Mouse (Mus musculus) gastrocnemius, postnatal 10 days (tissue): ENCODE measurements around the gene Glis2. TPM values are rescaled to one million over a fixed set of nuclear protein-coding genes. Genes with fewer than 3 reads are reported as not detected.

ENCODE experiments used
- DNase-seq: peaks from one replicate; pipeline ENCODE4 v3.0.0; 2021; ENCODE audit warnings: mixed read lengths
- long read RNA-seq, 2 experiments: library from polyadenylated mRNA; stranded (forward); transcript quantifications; one replicate each; pipeline ENCODE4 v2.0.0; 2021
- total RNA-seq, 2 experiments: library from RNA; stranded (reverse); gene quantifications; 2 replicates each; pipeline ENCODE4 v1.2.3; 2021

Gene Glis2
- total RNA-seq: 10 to 100 TPM; 22.2 to 32.3 TPM
- long read RNA-seq, experiment 1, transcript Glis2-201 (7 exons, 3,619 nt): major isoform, 7 of 16 reads
- long read RNA-seq, experiment 1, partial matches to known transcripts: 2 of 16 reads
- long read RNA-seq, experiment 1, other reads (novel, unspliced or antisense): 7 of 16 reads
- long read RNA-seq, experiment 2, partial matches to known transcripts: 5 of 7 reads
- long read RNA-seq, experiment 2, other reads (novel, unspliced or antisense): 2 of 7 reads

DNA sequence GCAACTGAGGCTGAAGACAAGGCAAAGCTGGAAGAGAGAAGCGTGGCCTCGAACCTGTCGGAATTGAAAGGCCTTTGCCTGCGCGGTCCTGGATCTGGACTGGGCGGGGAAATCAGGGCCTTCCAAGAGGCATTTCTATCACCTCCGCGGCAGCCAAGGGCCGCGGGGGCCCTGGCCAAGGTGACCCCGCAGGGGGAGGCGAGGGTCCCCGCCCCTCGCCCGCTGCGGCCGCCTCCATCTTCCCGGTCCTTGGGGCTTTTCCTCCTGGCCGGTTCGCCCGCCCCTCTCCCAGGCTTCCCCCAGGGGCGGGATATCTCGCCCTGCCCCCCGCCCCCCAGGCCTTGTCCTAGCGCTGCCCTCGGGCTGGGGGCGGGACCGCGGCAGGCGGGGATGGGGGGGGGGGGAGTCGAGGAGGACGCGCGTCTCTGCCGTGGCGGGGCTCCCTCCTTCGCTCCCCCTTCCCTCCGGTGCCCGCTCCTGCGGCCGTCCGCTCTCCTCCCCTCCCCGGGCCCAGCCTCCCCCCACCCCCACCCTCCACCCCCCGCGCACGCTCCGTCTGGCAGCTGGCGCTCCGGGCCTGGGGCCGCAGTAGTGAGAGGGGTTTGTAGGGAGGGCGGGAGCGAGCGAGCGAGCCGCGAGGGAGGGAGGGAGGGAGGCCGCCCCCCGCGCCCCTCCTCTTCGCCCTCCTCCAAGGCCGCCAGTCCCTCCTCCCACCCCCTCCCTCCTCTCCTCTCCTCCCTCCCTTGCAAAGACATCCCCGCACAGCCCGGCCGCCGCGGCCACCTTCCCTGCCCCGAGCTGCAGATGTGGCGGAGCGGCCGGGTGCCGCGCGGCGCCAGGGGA is at the start of gene Glis2:
Gene Glis2, plus strand, starts transcription at position 743 of the 843 bp plus-strand sequence.
- peak; percentile 64 for DNase-seq

GRCm38 (mm10) chr16:4544845-4545244 is 49.7 kb upstream of the Glis2 start:
- DNase-seq: no peak

GRCm38 (mm10) chr16:4546838-4547237 is 47.7 kb upstream of the Glis2 start:
- DNase-seq: no peak

DNA sequence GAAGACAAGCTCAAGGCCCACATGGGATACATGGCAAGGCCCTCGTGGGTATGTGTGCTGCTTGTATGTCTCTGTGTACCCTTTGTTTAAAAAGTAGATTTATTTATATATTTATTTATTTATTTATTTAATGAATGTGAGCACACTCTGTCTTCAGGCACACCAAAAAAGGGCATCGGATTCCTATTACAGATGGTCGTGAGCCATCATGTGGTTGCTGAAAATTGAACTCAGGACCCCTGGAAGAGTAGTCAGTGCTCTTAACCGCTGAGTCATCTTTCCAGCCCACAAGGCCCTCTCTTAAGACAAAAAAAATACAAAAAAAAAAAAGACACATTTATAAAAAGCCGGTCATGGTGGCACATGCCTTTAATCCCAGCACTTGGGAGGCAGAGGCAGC is 46.9 kb upstream of the Glis2 start:
- DNase-seq: no peak

- DNase-seq: no peak
Observed at GRCm38 (mm10) chr16:4548953-4549688, 45.4 kb upstream of the Glis2 start.

DNA sequence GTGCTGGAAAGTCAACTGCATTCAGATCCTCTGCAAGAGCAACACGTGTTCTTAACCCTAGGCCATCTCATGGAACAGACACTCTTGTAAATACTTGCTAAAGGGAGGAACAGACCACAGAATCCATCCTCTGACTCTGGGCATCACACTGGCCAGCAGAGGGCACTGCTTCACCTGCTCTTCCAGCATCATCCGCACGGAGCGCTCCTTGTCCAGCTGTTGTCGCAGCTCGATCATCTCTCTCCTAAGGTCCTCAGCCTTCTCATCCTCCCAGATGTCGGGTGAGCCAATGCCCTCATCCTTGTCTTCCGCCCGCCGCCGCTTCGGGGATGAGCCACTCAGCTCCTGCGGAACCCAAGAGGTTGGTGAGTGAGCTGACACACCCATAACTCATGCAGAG is 43.5 kb upstream of the Glis2 start:
- peak; percentile 73 for DNase-seq

DNA sequence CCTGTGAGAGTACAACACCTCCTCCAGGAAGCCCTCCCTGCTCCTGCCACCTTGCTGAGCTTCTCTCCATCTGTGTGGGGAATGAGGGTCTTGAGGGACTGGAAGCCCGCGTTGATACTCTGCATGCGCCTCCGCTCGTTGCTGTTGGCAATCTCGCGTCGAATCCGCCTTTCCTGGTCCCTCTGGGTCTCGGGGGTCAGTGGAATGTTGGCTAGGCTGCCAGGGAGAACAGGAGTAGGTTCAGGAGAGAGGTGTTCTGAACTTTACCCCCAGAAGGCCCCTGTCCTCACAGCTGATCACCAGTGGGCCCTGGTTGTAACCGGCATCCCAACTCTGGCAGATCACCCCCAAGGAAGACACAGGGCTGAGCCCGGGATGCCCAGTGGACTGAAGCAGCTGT is 42.6 kb upstream of the Glis2 start:
- no peak for DNase-seq

- peak; percentile 42 for DNase-seq
Observed at GRCm38 (mm10) chr16:4552829-4553550, 41.5 kb upstream of the Glis2 start.

- DNase-seq: no peak
Observed at GRCm38 (mm10) chr16:4555555-4555954, 39.0 kb upstream of the Glis2 start.

DNA sequence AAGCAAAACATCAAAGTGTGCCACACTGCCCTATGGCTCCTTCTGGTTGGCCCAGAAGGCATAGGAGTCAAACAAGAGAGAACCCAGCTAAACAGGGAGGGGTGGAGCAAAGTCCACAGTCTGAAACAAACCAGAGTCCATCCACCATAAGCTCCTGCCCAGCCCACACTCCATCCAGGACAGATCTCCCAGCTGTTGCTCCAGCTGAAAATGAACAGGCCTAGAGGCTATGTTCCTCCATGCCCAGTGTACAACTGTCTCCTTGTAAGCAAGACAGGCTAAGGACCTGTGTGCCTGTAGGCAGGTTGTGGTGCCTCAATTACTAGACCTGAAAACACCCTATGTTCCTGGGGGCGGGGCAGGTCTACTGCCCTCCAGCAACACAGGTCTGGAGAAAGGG is 37.4 kb upstream of the Glis2 start:
- no peak for DNase-seq

DNA sequence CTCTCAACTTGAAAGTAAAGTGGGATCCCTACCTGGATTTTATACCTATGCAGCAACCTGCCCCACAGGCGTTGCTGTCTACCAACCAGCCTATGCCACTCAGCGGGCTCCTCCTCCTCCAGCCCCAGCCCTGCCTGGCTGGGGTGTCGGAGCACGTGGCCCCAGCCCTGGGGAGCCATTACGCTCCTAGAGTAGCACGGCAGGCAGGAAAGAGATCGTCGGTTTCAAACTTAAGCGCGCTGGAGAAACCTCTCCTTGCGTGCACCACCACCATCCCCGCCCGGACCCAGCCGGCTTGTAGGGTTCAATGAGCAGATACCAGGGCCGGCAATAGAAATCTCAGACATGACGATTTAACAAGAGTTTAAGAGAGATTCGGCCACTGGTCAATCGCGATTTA is 36.6 kb upstream of the Glis2 start:
- DNase-seq: peak; percentile 56

GRCm38 (mm10) chr16:4558384-4558979 is 36.0 kb upstream of the Glis2 start:
- peak; percentile 83 for DNase-seq

- peak; percentile 63 for DNase-seq
Observed at GRCm38 (mm10) chr16:4558980-4559631, 35.4 kb upstream of the Glis2 start.

DNA sequence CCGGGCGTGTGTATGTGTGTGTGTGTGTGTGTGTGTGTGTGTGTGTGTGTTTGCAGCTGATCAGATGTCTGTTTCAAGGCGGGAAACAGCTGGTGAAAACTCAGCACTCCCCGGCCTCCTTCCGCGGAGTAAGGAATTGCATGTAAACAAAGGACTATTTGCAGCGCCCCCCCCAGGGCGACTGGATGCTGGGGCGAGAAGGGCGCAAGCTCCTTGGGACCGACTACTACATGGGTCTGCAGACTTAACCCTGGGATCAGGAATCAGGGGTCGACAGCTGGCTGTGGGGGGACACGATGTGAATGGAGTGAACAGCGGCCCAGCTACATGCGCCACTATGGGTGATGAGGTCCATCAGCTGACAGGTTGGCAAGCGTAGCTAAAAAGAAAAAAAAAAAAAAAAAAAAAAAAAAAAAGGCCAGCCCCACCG is 34.8 kb upstream of the Glis2 start, which contains the start of gene Tfap4:
Gene Tfap4, minus strand, starts transcription at position 140 of the 430 bp plus-strand sequence.
- peak; percentile 79 for DNase-seq

DNA sequence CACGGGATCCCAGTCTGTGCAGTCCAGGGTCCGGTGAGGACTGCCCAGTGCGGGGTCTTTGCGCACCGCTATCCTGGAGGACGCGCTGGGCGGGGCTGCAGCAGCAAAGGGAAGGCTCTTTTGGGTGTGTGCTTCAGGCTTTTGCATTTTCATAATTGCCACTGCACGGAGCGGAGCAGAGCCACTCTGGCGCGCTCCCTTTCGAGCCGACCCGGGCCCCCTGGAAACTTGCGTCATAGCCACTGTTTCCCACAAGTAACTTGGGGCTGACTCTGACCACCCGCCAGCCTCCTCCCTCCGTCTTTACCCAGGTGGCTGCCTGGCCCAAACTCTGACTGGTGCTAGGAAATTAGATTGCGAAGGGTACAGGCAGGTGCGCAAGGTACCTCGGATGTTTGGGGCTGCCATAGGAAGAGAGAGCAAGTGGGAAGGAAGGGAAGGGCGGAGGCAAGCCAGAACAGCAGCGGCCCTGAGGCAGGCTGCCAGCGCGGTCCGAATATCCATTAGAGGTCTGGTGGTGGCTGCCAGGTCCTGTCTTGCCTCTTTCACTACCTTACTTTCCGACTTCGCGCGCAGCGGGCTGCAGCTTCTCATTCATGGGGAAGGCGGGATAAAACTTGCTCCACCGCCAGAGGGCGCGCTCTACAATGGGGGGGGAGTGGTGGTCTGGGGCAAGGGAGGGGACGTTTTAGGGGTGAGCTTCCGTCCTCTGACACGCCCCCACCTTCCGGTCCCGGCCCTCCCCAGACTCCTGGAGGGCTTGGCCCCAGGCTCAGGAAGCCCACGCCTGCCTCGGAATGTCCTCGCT is 34.2 kb upstream of the Glis2 start:
- peak; percentile 80 for DNase-seq

DNA sequence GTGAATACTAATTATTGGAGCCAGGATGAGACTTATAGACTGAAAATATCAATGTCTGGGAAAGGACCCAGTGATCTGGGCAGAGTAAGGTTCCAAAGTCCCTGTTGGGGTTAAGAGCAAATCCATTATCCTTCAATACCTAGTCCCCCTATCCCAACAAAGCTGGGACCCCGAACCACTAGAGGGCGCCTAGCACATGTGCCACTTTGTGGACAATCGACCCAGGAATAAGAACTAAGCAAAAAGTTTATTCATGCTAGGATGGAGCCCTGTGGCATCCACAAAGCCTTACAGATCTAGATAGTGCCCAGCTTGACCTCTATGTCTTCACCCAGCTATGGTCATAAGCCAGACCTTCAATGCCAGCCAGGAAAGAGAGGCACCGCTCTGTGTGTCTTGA is 26.6 kb upstream of the Glis2 start:
- peak; percentile 92 for DNase-seq

GRCm38 (mm10) chr16:4570737-4571136 is 23.8 kb upstream of the Glis2 start:
- no peak for DNase-seq

- no peak for DNase-seq
Observed at GRCm38 (mm10) chr16:4576038-4576437, 18.5 kb upstream of the Glis2 start.

- no peak for DNase-seq
Observed at GRCm38 (mm10) chr16:4576873-4577272, 17.6 kb upstream of the Glis2 start.

GRCm38 (mm10) chr16:4578630-4579029 is 15.9 kb upstream of the Glis2 start:
- DNase-seq: no peak
